Mouse (Mus musculus): ENCODE data around the gene Dlgap4. TPM values are rescaled to one million over a fixed set of nuclear protein-coding genes. Genes with fewer than 3 reads are reported as not detected.

The Dlgap4 gene
- polyA plus RNA-seq (2015; fragmentation: Nextera tagmentation; extraction: Ambion mirVana), result 68.2 and 68.5 TPM in 2 replicates

DNA sequence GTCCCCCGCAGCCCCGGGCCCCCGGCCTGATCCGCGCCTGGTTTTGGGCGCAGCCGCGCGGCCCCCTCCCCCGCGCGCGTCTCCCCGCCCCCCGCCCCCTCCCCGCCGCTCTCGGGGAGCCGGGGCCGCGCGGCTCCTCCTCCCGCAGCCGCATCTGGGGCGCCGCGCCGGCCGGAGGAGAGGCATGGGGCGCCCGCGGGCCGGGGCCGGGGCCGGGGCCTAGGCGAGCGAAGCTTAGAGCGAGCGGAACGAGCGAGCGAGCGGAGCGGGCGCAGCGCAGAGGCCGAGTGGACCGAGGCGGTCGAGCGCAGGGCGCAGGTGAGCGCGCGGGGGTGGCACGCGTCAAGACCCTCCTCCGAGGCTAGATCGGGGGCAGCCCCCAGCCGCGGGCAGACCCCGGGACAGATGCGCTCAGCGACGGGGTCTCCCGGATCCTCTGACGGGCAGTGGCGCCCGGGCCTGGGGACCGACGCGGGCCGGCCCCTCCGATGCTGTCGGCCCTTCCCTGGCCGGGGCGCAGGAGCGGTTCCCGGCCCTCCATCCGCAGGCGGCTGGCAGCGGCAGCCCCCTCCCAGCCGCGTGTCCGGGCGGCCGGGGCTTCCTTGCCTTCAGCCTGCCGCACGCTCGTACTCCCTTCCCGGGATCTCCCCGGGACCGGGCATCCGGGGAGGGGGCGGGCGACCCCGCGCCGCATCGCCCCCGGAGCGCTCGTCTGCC is at the start of gene Dlgap4:
Gene Dlgap4, plus strand, starts transcription at position 165 of the 717 bp plus-strand sequence.
- under 1% methylated on average over 58 of the region's 103 CpGs for WGBS

DNA sequence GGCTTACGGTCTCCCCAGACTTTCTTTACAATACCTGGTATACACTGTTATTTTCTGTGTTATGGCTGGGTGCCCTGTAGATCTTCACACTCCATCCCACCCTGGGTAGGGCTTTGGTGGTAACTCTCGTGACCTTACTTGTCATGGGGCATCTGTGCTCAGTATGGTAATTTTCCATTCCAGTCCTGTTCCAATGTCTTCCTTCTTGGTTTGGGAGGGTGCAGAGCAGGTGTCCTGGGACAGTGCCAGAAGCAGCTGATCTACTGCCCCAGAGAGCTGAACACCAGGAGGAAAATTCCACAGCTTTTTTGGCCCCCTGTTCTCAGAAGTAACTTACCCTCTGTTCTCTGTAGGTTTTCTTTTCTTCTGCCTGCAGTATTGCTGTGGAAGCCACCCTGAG is 47.0 kb upstream of the Dlgap4 start:
- H3K36me3 ChIP-seq (ENCODE audit: insufficient read depth, low read length), result peaks cover 26% of the 10 kb centered on the region
- no peaks in the 10 kb centered on the region for H3K27me3 ChIP-seq (ENCODE audit: insufficient read depth, low read length)
- H3K4me2 ChIP-seq (replicated peaks; ENCODE audit: low read depth, low read length), result no peak overlapping the region
- H3K4me3 ChIP-seq (ENCODE audit: low read length), result no peak overlapping the region
- no peak overlapping the region for H3K27ac ChIP-seq (ENCODE audit: low read length)
- ATAC-seq (ENCODE audit: low FRiP score, low TSS enrichment), result no peak
- no peaks in the 10 kb centered on the region for H3K9me3 ChIP-seq (ENCODE audit: low read length)
- WGBS, result 89% methylated on average over 2 of the region's 2 CpGs
- H3K4me1 ChIP-seq (ENCODE audit: insufficient read depth, low read length), result no peaks in the 10 kb centered on the region
- H3K9ac ChIP-seq (replicated peaks; ENCODE audit: low read length), result no peak overlapping the region

More for the DNA sequence above, at the start of gene Dlgap4:
- peaks cover 14% of the 10 kb centered on the region for H3K4me1 ChIP-seq (ENCODE audit: insufficient read depth, low read length)
- H3K27ac ChIP-seq (ENCODE audit: low read length), result no peak within 1 kb of the TSS
- H3K9me3 ChIP-seq (ENCODE audit: low read length), result no peaks in the 10 kb centered on the region
- peak within 1 kb of the TSS; percentile 99 for H3K4me2 ChIP-seq (replicated peaks; ENCODE audit: low read depth, low read length)
- H3K36me3 ChIP-seq (ENCODE audit: insufficient read depth, low read length), result no peaks in the 10 kb centered on the region
- H3K9ac ChIP-seq (replicated peaks; ENCODE audit: low read length), result peak within 1 kb of the TSS; percentile 68
- H3K27me3 ChIP-seq (ENCODE audit: insufficient read depth, low read length), result peaks cover 69% of the 10 kb centered on the region
- ATAC-seq (ENCODE audit: low FRiP score, low TSS enrichment), result peak; percentile 84
- peak within 1 kb of the TSS; percentile 62 for H3K4me3 ChIP-seq (ENCODE audit: low read length)

DNA sequence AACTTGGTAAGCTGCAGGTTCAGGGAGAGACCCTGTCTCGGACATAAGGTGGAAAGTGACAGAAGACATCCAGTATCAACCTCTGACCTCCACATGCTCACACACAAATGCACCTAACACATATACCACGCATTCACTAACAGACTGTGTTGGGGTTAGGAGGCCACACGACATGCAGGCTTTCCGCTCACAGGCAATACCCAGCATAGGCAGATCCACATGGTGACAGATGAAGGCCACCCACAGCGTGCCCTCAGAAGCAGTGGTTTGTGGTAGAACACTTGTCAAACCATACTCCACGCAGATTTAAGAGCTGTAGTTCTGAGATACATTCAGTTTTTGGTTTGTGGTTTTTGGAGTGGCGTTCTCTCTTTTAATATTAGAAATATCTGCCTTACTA is 44.9 kb upstream of the Dlgap4 start:
- H3K36me3 ChIP-seq (ENCODE audit: insufficient read depth, low read length), result peaks cover 26% of the 10 kb centered on the region
- H3K4me3 ChIP-seq (ENCODE audit: low read length), result no peak overlapping the region
- no peak for ATAC-seq (ENCODE audit: low FRiP score, low TSS enrichment)
- H3K9me3 ChIP-seq (ENCODE audit: low read length), result no peaks in the 10 kb centered on the region
- H3K4me2 ChIP-seq (replicated peaks; ENCODE audit: low read depth, low read length), result no peak overlapping the region
- H3K4me1 ChIP-seq (ENCODE audit: insufficient read depth, low read length), result no peaks in the 10 kb centered on the region
- no peaks in the 10 kb centered on the region for H3K27me3 ChIP-seq (ENCODE audit: insufficient read depth, low read length)
- H3K27ac ChIP-seq (ENCODE audit: low read length), result no peak overlapping the region
- WGBS, result 90% methylated on average over 7 of the region's 7 CpGs
- no peak overlapping the region for H3K9ac ChIP-seq (replicated peaks; ENCODE audit: low read length)

DNA sequence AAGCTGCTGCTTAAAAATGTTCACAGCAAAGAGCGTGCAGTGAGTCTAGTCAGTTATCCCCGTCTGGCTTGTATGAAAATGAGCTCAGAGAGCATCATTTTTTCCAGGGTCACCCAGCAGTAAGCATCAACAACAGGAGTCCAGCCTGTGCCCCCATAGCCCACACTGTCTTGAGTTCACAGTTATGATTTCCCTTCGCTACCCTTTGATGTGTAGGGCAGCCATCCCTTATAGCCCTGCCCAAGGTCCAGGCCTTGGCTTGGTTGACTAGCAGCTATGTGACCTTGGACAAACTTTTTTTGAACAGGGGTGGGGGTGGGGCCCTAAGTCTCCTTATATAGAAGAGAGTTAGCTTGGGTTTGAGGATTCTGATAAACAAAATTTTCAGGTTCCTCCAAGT is 44.2 kb upstream of the Dlgap4 start:
- no peaks in the 10 kb centered on the region for H3K27me3 ChIP-seq (ENCODE audit: insufficient read depth, low read length)
- no peak overlapping the region for H3K27ac ChIP-seq (ENCODE audit: low read length)
- no peak for ATAC-seq (ENCODE audit: low FRiP score, low TSS enrichment)
- H3K4me2 ChIP-seq (replicated peaks; ENCODE audit: low read depth, low read length), result no peak overlapping the region
- H3K9me3 ChIP-seq (ENCODE audit: low read length), result no peaks in the 10 kb centered on the region
- H3K4me1 ChIP-seq (ENCODE audit: insufficient read depth, low read length), result no peaks in the 10 kb centered on the region
- no peak overlapping the region for H3K9ac ChIP-seq (replicated peaks; ENCODE audit: low read length)
- H3K36me3 ChIP-seq (ENCODE audit: insufficient read depth, low read length), result peaks cover 24% of the 10 kb centered on the region
- WGBS, result 89% methylated on average over 3 of the region's 3 CpGs
- H3K4me3 ChIP-seq (ENCODE audit: low read length), result no peak overlapping the region

DNA sequence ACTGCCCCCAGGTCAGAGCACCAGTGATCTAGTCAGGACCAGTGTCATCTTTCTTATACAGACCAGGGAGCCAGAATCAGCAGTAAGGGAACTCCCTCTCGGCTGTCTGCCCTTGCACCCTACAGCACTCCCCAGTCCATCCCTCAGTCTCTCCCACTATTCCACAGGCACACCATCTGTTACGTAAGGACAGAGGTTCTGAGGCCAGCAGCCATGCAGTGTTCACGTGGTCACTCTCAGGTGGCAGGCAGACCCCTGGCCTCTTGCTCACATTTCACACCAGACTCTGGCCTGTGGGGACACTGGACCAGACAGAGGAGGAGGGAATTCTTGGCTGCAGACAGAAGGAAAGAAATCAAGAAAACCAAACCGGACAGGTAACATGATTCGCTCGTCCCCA is 42.0 kb upstream of the Dlgap4 start:
- H3K9ac ChIP-seq (replicated peaks; ENCODE audit: low read length), result no peak overlapping the region
- no peaks in the 10 kb centered on the region for H3K27me3 ChIP-seq (ENCODE audit: insufficient read depth, low read length)
- H3K27ac ChIP-seq (ENCODE audit: low read length), result no peak overlapping the region
- 55% methylated on average over 6 of the region's 6 CpGs for WGBS
- H3K4me3 ChIP-seq (ENCODE audit: low read length), result no peak overlapping the region
- peaks cover 22% of the 10 kb centered on the region for H3K36me3 ChIP-seq (ENCODE audit: insufficient read depth, low read length)
- no peaks in the 10 kb centered on the region for H3K4me1 ChIP-seq (ENCODE audit: insufficient read depth, low read length)
- no peak for ATAC-seq (ENCODE audit: low FRiP score, low TSS enrichment)
- no peak overlapping the region for H3K4me2 ChIP-seq (replicated peaks; ENCODE audit: low read depth, low read length)
- no peaks in the 10 kb centered on the region for H3K9me3 ChIP-seq (ENCODE audit: low read length)

DNA sequence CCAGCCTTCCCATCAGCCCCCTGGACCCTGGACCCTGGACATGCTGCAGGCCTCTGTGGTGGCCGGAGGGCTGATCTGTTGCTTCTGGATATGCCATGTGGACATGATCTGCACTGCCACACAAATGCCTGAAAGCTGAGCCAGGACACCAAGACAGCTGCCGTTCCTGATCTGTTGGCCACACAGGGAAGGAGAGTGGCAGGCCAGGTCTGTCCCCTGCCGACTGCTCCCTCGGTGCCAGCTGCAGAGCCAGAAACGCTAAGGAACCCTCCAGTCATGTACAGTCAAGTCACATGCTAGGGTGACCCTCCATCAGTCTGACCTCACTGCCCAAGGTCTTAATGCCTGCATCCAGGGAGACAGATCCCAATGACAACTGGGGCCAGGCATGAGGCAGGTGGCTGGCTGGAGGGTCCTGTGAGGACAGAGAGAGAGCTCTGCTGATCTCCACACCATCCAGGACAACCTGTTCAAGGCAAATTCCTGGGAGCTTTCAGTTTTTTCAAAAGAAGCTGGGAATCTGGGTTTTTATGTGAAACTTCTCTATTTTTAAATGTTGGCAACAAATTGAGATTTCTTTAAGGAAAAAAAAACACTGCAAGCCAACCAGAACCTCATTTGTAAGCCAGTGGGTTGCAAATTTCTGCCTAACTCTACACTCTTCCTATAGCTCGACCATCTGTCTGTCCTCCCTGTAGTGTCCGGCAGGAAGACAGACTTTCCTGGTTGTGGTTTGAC is 36.5 kb upstream of the Dlgap4 start:
- no peaks in the 10 kb centered on the region for H3K4me1 ChIP-seq (ENCODE audit: insufficient read depth, low read length)
- H3K36me3 ChIP-seq (ENCODE audit: insufficient read depth, low read length), result no peaks in the 10 kb centered on the region
- 68% methylated on average over 7 of the region's 7 CpGs for WGBS
- H3K27me3 ChIP-seq (ENCODE audit: insufficient read depth, low read length), result no peaks in the 10 kb centered on the region
- no peak for ATAC-seq (ENCODE audit: low FRiP score, low TSS enrichment)
- H3K4me2 ChIP-seq (replicated peaks; ENCODE audit: low read depth, low read length), result no peak overlapping the region
- no peak overlapping the region for H3K9ac ChIP-seq (replicated peaks; ENCODE audit: low read length)
- no peak overlapping the region for H3K4me3 ChIP-seq (ENCODE audit: low read length)
- H3K9me3 ChIP-seq (ENCODE audit: low read length), result no peaks in the 10 kb centered on the region
- H3K27ac ChIP-seq (ENCODE audit: low read length), result no peak overlapping the region

DNA sequence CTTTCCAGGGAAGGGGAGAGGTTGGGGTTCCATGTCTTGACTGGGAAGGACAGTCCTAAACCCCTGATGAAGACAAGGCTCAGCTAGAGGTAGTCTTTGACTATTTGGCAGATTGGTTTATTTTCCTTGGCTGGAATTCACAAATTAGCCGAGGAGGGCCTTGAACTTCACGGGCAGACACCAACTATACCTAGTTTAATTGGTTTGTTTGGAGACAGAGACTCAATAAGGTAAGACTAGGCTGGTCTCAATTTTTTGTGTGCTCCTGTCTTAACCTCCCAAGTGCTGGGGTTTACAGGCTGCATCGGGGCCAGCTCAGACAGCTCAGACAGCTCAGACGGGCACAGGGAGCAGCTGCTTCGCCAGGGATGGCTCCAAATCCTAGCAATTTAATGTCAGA is 33.0 kb upstream of the Dlgap4 start:
- no peaks in the 10 kb centered on the region for H3K27me3 ChIP-seq (ENCODE audit: insufficient read depth, low read length)
- ATAC-seq (ENCODE audit: low FRiP score, low TSS enrichment), result no peak

DNA sequence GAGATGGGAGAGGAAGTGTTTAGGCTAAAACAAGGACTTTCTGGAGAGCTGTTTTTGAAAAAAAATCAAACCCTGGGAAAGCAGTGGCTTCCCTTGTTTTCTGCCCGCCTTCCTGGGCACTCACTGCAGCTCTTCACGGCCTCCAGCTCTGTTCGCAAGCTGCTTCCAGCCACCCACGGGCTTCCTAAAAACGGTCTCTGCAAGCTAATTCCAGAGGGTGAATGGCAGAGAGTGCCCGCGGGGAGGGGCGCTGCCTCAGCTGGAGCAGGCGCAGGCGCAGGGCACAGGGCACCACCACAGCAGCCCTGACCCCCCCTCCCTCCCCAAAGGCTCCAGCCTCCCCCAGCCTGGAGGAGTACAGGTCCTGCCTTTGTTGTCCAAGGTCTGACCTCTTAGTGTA is 32.3 kb upstream of the Dlgap4 start:
- no peaks in the 10 kb centered on the region for H3K36me3 ChIP-seq (ENCODE audit: insufficient read depth, low read length)
- H3K4me1 ChIP-seq (ENCODE audit: insufficient read depth, low read length), result no peaks in the 10 kb centered on the region
- no peaks in the 10 kb centered on the region for H3K9me3 ChIP-seq (ENCODE audit: low read length)
- H3K27ac ChIP-seq (ENCODE audit: low read length), result no peak overlapping the region
- no peaks in the 10 kb centered on the region for H3K27me3 ChIP-seq (ENCODE audit: insufficient read depth, low read length)
- 59% methylated on average over 10 of the region's 10 CpGs for WGBS
- H3K4me2 ChIP-seq (replicated peaks; ENCODE audit: low read depth, low read length), result no peak overlapping the region
- no peak for ATAC-seq (ENCODE audit: low FRiP score, low TSS enrichment)
- no peak overlapping the region for H3K9ac ChIP-seq (replicated peaks; ENCODE audit: low read length)
- no peak overlapping the region for H3K4me3 ChIP-seq (ENCODE audit: low read length)

More for the DNA sequence above, 33.0 kb upstream of the Dlgap4 start:
- Histone ChIP-seq H3K9ac (replicated peaks; ENCODE audit: low read length) (no peak overlapping the region), H3K9me3 (ENCODE audit: low read length) (no peaks in the 10 kb centered on the region), H3K4me3 (ENCODE audit: low read length) (no peak overlapping the region), H3K27ac (ENCODE audit: low read length) (no peak overlapping the region), H3K4me2 (replicated peaks; ENCODE audit: low read depth, low read length) (no peak overlapping the region), H3K36me3 (ENCODE audit: insufficient read depth, low read length) (no peaks in the 10 kb centered on the region), H3K4me1 (ENCODE audit: insufficient read depth, low read length) (no peaks in the 10 kb centered on the region)
- 78% methylated on average over 5 of the region's 5 CpGs for WGBS

DNA sequence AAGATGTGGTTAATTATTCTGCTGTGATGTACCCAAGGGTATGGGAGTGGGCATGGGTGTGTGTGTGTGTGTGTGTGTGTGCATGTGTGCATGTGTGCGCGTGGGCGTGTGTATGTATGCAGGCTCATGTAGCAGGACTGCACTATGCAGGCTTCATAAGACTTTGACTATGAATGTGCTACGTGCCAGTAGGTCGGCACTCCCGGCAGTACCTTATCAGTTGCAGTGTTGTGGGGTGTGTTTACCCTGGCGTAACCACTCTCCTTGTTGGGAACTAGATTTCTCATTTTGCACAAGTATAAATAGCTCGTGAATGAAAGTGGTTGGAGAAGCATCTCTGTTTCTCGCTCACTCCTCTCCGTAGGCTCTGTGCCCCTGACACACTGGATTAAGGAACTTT is 30.6 kb upstream of the Dlgap4 start:
- Histone ChIP-seq H3K27me3 (ENCODE audit: insufficient read depth, low read length) (no peaks in the 10 kb centered on the region), H3K4me1 (ENCODE audit: insufficient read depth, low read length) (no peaks in the 10 kb centered on the region), H3K4me3 (ENCODE audit: low read length) (no peak overlapping the region), H3K27ac (ENCODE audit: low read length) (no peak overlapping the region), H3K4me2 (replicated peaks; ENCODE audit: low read depth, low read length) (no peak overlapping the region), H3K9ac (replicated peaks; ENCODE audit: low read length) (no peak overlapping the region), H3K9me3 (ENCODE audit: low read length) (no peaks in the 10 kb centered on the region), H3K36me3 (ENCODE audit: insufficient read depth, low read length) (no peaks in the 10 kb centered on the region)
- ATAC-seq (ENCODE audit: low FRiP score, low TSS enrichment), result no peak
- WGBS, result 80% methylated on average over 10 of the region's 10 CpGs

DNA sequence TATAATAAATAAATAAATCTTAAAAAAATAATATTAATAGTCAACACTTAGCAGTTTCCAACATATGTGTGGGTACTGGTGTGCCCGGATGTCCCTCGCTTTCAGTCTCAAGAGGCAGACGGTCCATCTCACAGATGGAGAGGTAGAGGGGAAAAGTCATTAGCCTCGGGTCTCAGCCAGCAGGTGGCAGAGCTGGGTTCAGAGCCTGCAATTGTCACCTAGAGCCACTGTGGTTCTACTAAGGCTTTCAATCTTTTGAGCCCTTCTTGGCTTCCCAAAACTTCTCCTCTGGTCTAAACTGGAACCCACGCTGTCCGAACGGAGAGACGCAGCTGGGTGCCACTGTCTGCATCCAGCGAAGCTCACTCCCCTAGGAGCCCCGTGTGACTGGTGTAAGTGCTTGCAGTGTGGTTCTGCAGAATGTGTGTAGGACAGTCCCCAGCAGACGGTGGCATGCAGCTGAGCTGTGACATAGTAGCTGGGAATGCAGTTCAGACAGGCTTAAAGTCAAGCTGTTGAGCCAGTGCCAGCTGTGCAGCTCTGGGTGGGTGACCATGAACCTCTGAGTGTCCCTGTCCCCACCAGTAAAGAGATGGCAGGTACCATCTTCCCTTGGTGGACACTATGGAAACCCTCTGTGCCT is 29.2 kb upstream of the Dlgap4 start:
- no peaks in the 10 kb centered on the region for H3K4me1 ChIP-seq (ENCODE audit: insufficient read depth, low read length)
- no peak overlapping the region for H3K4me2 ChIP-seq (replicated peaks; ENCODE audit: low read depth, low read length)
- ATAC-seq (ENCODE audit: low FRiP score, low TSS enrichment), result no peak
- WGBS, result 63% methylated on average over 11 of the region's 11 CpGs
- H3K36me3 ChIP-seq (ENCODE audit: insufficient read depth, low read length), result no peaks in the 10 kb centered on the region
- H3K27me3 ChIP-seq (ENCODE audit: insufficient read depth, low read length), result no peaks in the 10 kb centered on the region
- H3K9me3 ChIP-seq (ENCODE audit: low read length), result no peaks in the 10 kb centered on the region
- no peak overlapping the region for H3K4me3 ChIP-seq (ENCODE audit: low read length)
- H3K27ac ChIP-seq (ENCODE audit: low read length), result no peak overlapping the region
- H3K9ac ChIP-seq (replicated peaks; ENCODE audit: low read length), result no peak overlapping the region
